Mouse (Mus musculus): Measurements from ENCODE around the gene Lefty1. TPM values are rescaled to one million over a fixed set of nuclear protein-coding genes. Genes with fewer than 3 reads are reported as not detected.

Lefty1 gene
- polyA plus RNA-seq, 1 experiment from 2014 or later = 1.1 TPM

GRCm38 (mm10) chr1:180906461-180907147 lies 28.2 kb upstream of the Lefty1 start:
- 90% methylated on average over 24 of the region's 24 CpGs for WGBS
- TF ChIP-seq CTCF (IDR thresholded peaks at IDR 0.05; ENCODE audit: low read depth) = no peak
- H3K4me1 ChIP-seq (ENCODE audit: insufficient read depth) = peaks cover 5% of the 10 kb centered on the region; the same call in 1 of the 2 replicates
- H3K9ac ChIP-seq = no peak overlapping the region
- no peak overlapping the region for H3K4me3 ChIP-seq (ENCODE audit: low read depth, low read length)
- H3K36me3 ChIP-seq (ENCODE audit: insufficient read depth) = peaks cover 34% of the 10 kb centered on the region
- DNase-seq (no peak), ATAC-seq (ENCODE audit: insufficient read depth) (no peak)
- H3K9me3 ChIP-seq (ENCODE audit: low read depth, low read length) = no peaks in the 10 kb centered on the region
- H3K27me3 ChIP-seq (ENCODE audit: insufficient read depth, low read length) = no peaks in the 10 kb centered on the region
- no peak overlapping the region for H3K4me2 ChIP-seq
- H3K27ac ChIP-seq (ENCODE audit: low read depth) = no peak overlapping the region

- Histone ChIP-seq H3K36me3 (ENCODE audit: insufficient read depth) (peaks cover 31% of the 10 kb centered on the region), H3K4me2 (0 out of 2 replicates have a peak overlapping the region, but pooled peaks have one; percentile 1), H3K4me3 (ENCODE audit: low read depth, low read length) (no peak overlapping the region), H3K27me3 (ENCODE audit: insufficient read depth, low read length) (no peaks in the 10 kb centered on the region), H3K4me1 (ENCODE audit: insufficient read depth) (no peaks in the 10 kb centered on the region), H3K27ac (ENCODE audit: low read depth) (no peak overlapping the region), H3K9me3 (ENCODE audit: low read depth, low read length) (no peaks in the 10 kb centered on the region), H3K9ac (no peak overlapping the region)
- ATAC-seq (ENCODE audit: insufficient read depth) (peak; percentile 48; the same call in 1 of the 2 replicates), DNase-seq (peak; percentile 76)
- TF ChIP-seq CTCF (IDR thresholded peaks at IDR 0.05; ENCODE audit: low read depth) = peak; percentile 60
- 43% methylated on average over 8 of the region's 8 CpGs for WGBS
These were observed 23.7 kb upstream of the Lefty1 start for GRCm38 (mm10) chr1:180911138-180911537.

- H3K9me3 ChIP-seq (ENCODE audit: low read depth, low read length) = no peaks in the 10 kb centered on the region
- ATAC-seq (ENCODE audit: insufficient read depth) (no peak), DNase-seq (no peak)
- H3K36me3 ChIP-seq (ENCODE audit: insufficient read depth) = peaks cover 25% of the 10 kb centered on the region
- peak overlapping the region; percentile 1; the same call in 1 of the 2 replicates for H3K4me2 ChIP-seq
- H3K27ac ChIP-seq (ENCODE audit: low read depth) = no peak overlapping the region
- no peak overlapping the region for H3K4me3 ChIP-seq (ENCODE audit: low read depth, low read length)
- H3K9ac ChIP-seq = no peak overlapping the region
- H3K27me3 ChIP-seq (ENCODE audit: insufficient read depth, low read length) = no peaks in the 10 kb centered on the region
- TF ChIP-seq CTCF (IDR thresholded peaks at IDR 0.05; ENCODE audit: low read depth) = no peak
- H3K4me1 ChIP-seq (ENCODE audit: insufficient read depth) = no peaks in the 10 kb centered on the region
- 54% methylated on average over 20 of the region's 20 CpGs for WGBS
These were observed 23.1 kb upstream of the Lefty1 start for GRCm38 (mm10) chr1:180911653-180912287.

GRCm38 (mm10) chr1:180912792-180913191 lies 22.0 kb upstream of the Lefty1 start:
- H3K4me3 ChIP-seq (ENCODE audit: low read depth, low read length) = no peak overlapping the region
- H3K9ac ChIP-seq = no peak overlapping the region
- 70% methylated on average over 5 of the region's 5 CpGs for WGBS
- H3K4me2 ChIP-seq = no peak overlapping the region
- H3K27me3 ChIP-seq (ENCODE audit: insufficient read depth, low read length) = no peaks in the 10 kb centered on the region
- no peaks in the 10 kb centered on the region for H3K4me1 ChIP-seq (ENCODE audit: insufficient read depth)
- H3K27ac ChIP-seq (ENCODE audit: low read depth) = no peak overlapping the region
- ATAC-seq (ENCODE audit: insufficient read depth) = no peak
- no peak for DNase-seq
- H3K9me3 ChIP-seq (ENCODE audit: low read depth, low read length) = no peaks in the 10 kb centered on the region
- H3K36me3 ChIP-seq (ENCODE audit: insufficient read depth) = peaks cover 15% of the 10 kb centered on the region
- no peak for TF ChIP-seq CTCF (IDR thresholded peaks at IDR 0.05; ENCODE audit: low read depth)

- H3K27me3 ChIP-seq (ENCODE audit: insufficient read depth, low read length) = no peaks in the 10 kb centered on the region
- WGBS = 32% methylated on average over 4 of the region's 4 CpGs
- no peaks in the 10 kb centered on the region for H3K9me3 ChIP-seq (ENCODE audit: low read depth, low read length)
- H3K4me1 ChIP-seq (ENCODE audit: insufficient read depth) = no peaks in the 10 kb centered on the region
- H3K4me2 ChIP-seq = no peak overlapping the region
- peaks cover 5% of the 10 kb centered on the region; the same call in 1 of the 2 replicates for H3K36me3 ChIP-seq (ENCODE audit: insufficient read depth)
- TF ChIP-seq CTCF (IDR thresholded peaks at IDR 0.05; ENCODE audit: low read depth) = no peak
- no peak for ATAC-seq (ENCODE audit: insufficient read depth)
- no peak overlapping the region for H3K9ac ChIP-seq
- no peak overlapping the region for H3K4me3 ChIP-seq (ENCODE audit: low read depth, low read length)
- H3K27ac ChIP-seq (ENCODE audit: low read depth) = no peak overlapping the region
- peak; percentile 51 for DNase-seq
These were observed 21.0 kb upstream of the Lefty1 start for GRCm38 (mm10) chr1:180913797-180914196.

- no peaks in the 10 kb centered on the region for H3K4me1 ChIP-seq (ENCODE audit: insufficient read depth)
- WGBS = 82% methylated on average over 11 of the region's 11 CpGs
- H3K27me3 ChIP-seq (ENCODE audit: insufficient read depth, low read length) = no peaks in the 10 kb centered on the region
- no peaks in the 10 kb centered on the region for H3K9me3 ChIP-seq (ENCODE audit: low read depth, low read length)
- DNase-seq = no peak
- no peaks in the 10 kb centered on the region for H3K36me3 ChIP-seq (ENCODE audit: insufficient read depth)
- H3K4me2 ChIP-seq = no peak overlapping the region
- no peak overlapping the region for H3K9ac ChIP-seq
- no peak overlapping the region for H3K27ac ChIP-seq (ENCODE audit: low read depth)
- H3K4me3 ChIP-seq (ENCODE audit: low read depth, low read length) = no peak overlapping the region
- no peak for ATAC-seq (ENCODE audit: insufficient read depth)
- TF ChIP-seq CTCF (IDR thresholded peaks at IDR 0.05; ENCODE audit: low read depth) = no peak
These were observed 18.4 kb upstream of the Lefty1 start for GRCm38 (mm10) chr1:180916425-180916824.

GRCm38 (mm10) chr1:180917053-180917452 lies 17.8 kb upstream of the Lefty1 start:
- Histone ChIP-seq H3K9me3 (ENCODE audit: low read depth, low read length) (no peaks in the 10 kb centered on the region), H3K27me3 (ENCODE audit: insufficient read depth, low read length) (no peaks in the 10 kb centered on the region), H3K27ac (ENCODE audit: low read depth) (no peak overlapping the region), H3K9ac (no peak overlapping the region), H3K4me1 (ENCODE audit: insufficient read depth) (no peaks in the 10 kb centered on the region), H3K4me3 (ENCODE audit: low read depth, low read length) (no peak overlapping the region), H3K4me2 (no peak overlapping the region), H3K36me3 (ENCODE audit: insufficient read depth) (no peaks in the 10 kb centered on the region)
- DNase-seq = no peak
- ATAC-seq (ENCODE audit: insufficient read depth) = no peak
- WGBS = 7% methylated on average over 1 of the region's 1 CpGs
- TF ChIP-seq CTCF (IDR thresholded peaks at IDR 0.05; ENCODE audit: low read depth) = no peak
